Mouse (Mus musculus): ENCODE data around the gene Macrod2. TPM values are rescaled to one million over a fixed set of nuclear protein-coding genes. Genes with fewer than 3 reads are reported as not detected.

The Macrod2 gene
- total and polyA plus RNA-seq, 2 experiments from 2014 or later: 49.7 to 80.7 TPM

- Histone ChIP-seq H3K4me3 (ENCODE audit: low read depth, low read length) (no peak overlapping the region), H3K27me3 (ENCODE audit: insufficient read depth, low read length) (no peaks in the 10 kb centered on the region), H3K27ac (ENCODE audit: low read depth, low read length) (no peak overlapping the region), H3K4me1 (ENCODE audit: insufficient read depth) (no peaks in the 10 kb centered on the region), H3K9me3 (ENCODE audit: low read length) (no peaks in the 10 kb centered on the region), H3K36me3 (ENCODE audit: insufficient read depth) (no peaks in the 10 kb centered on the region), H3K9ac (no peak overlapping the region), H3K4me2 (ENCODE audit: low read depth) (no peak overlapping the region)
- TF ChIP-seq CTCF (IDR thresholded peaks at IDR 0.05; ENCODE audit: low read depth): no peak
- ATAC-seq: no peak
- no peak for DNase-seq
- 78% methylated on average over 2 of the region's 2 CpGs for WGBS
Observed at GRCm38 (mm10) chr2:140826241-140826640, 431.1 kb downstream of the Macrod2 start.

GRCm38 (mm10) chr2:140828859-140829258, 433.8 kb downstream of the Macrod2 start:
- no peak for TF ChIP-seq CTCF (IDR thresholded peaks at IDR 0.05; ENCODE audit: low read depth)
- no peaks in the 10 kb centered on the region for H3K36me3 ChIP-seq (ENCODE audit: insufficient read depth)
- H3K9me3 ChIP-seq (ENCODE audit: low read length): no peaks in the 10 kb centered on the region
- H3K4me3 ChIP-seq (ENCODE audit: low read depth, low read length): no peak overlapping the region
- ATAC-seq (no peak), DNase-seq (no peak)
- H3K27ac ChIP-seq (ENCODE audit: low read depth, low read length): no peak overlapping the region
- H3K27me3 ChIP-seq (ENCODE audit: insufficient read depth, low read length): no peaks in the 10 kb centered on the region
- no peak overlapping the region for H3K9ac ChIP-seq
- H3K4me2 ChIP-seq (ENCODE audit: low read depth): no peak overlapping the region
- WGBS: 95% methylated on average over 5 of the region's 5 CpGs
- H3K4me1 ChIP-seq (ENCODE audit: insufficient read depth): no peaks in the 10 kb centered on the region

- H3K4me3 ChIP-seq (ENCODE audit: low read depth, low read length): no peak overlapping the region
- no peak for ATAC-seq
- H3K27me3 ChIP-seq (ENCODE audit: insufficient read depth, low read length): no peaks in the 10 kb centered on the region
- H3K4me2 ChIP-seq (ENCODE audit: low read depth): no peak overlapping the region
- DNase-seq: no peak
- no peaks in the 10 kb centered on the region for H3K4me1 ChIP-seq (ENCODE audit: insufficient read depth)
- H3K9ac ChIP-seq: no peak overlapping the region
- H3K27ac ChIP-seq (ENCODE audit: low read depth, low read length): no peak overlapping the region
- no peak for TF ChIP-seq CTCF (IDR thresholded peaks at IDR 0.05; ENCODE audit: low read depth)
- WGBS: 48% methylated on average over 3 of the region's 3 CpGs
- no peaks in the 10 kb centered on the region for H3K9me3 ChIP-seq (ENCODE audit: low read length)
- no peaks in the 10 kb centered on the region for H3K36me3 ChIP-seq (ENCODE audit: insufficient read depth)
Observed at GRCm38 (mm10) chr2:140830086-140830485, 435.0 kb downstream of the Macrod2 start.

GRCm38 (mm10) chr2:140839371-140839770, 444.3 kb downstream of the Macrod2 start:
- Histone ChIP-seq H3K27me3 (ENCODE audit: insufficient read depth, low read length) (no peaks in the 10 kb centered on the region), H3K27ac (ENCODE audit: low read depth, low read length) (no peak overlapping the region), H3K36me3 (ENCODE audit: insufficient read depth) (no peaks in the 10 kb centered on the region), H3K4me3 (ENCODE audit: low read depth, low read length) (no peak overlapping the region), H3K4me1 (ENCODE audit: insufficient read depth) (peaks cover 10% of the 10 kb centered on the region), H3K9me3 (ENCODE audit: low read length) (no peaks in the 10 kb centered on the region), H3K9ac (no peak overlapping the region), H3K4me2 (ENCODE audit: low read depth) (no peak overlapping the region)
- ATAC-seq (no peak), DNase-seq (no peak)
- WGBS: 3% methylated on average over 2 of the region's 2 CpGs
- no peak for TF ChIP-seq CTCF (IDR thresholded peaks at IDR 0.05; ENCODE audit: low read depth)

- no peak overlapping the region for H3K4me3 ChIP-seq (ENCODE audit: low read depth, low read length)
- ATAC-seq (peak; percentile 82), DNase-seq (peak; percentile 84)
- peaks cover 10% of the 10 kb centered on the region for H3K4me1 ChIP-seq (ENCODE audit: insufficient read depth)
- 6% methylated on average over 3 of the region's 3 CpGs for WGBS
- TF ChIP-seq CTCF (IDR thresholded peaks at IDR 0.05; ENCODE audit: low read depth): no peak
- no peaks in the 10 kb centered on the region for H3K27me3 ChIP-seq (ENCODE audit: insufficient read depth, low read length)
- no peak overlapping the region for H3K27ac ChIP-seq (ENCODE audit: low read depth, low read length)
- H3K9me3 ChIP-seq (ENCODE audit: low read length): no peaks in the 10 kb centered on the region
- no peak overlapping the region for H3K4me2 ChIP-seq (ENCODE audit: low read depth)
- H3K36me3 ChIP-seq (ENCODE audit: insufficient read depth): no peaks in the 10 kb centered on the region
- H3K9ac ChIP-seq: no peak overlapping the region
Observed at GRCm38 (mm10) chr2:140839880-140840279, 444.8 kb downstream of the Macrod2 start.

GRCm38 (mm10) chr2:140844030-140844429, 448.9 kb downstream of the Macrod2 start:
- no peak for TF ChIP-seq CTCF (IDR thresholded peaks at IDR 0.05; ENCODE audit: low read depth)
- H3K27me3 ChIP-seq (ENCODE audit: insufficient read depth, low read length): no peaks in the 10 kb centered on the region
- ATAC-seq (no peak), DNase-seq (no peak)
- no peak overlapping the region for H3K4me2 ChIP-seq (ENCODE audit: low read depth)
- WGBS: 80% methylated on average over 5 of the region's 5 CpGs
- H3K27ac ChIP-seq (ENCODE audit: low read depth, low read length): no peak overlapping the region
- H3K36me3 ChIP-seq (ENCODE audit: insufficient read depth): no peaks in the 10 kb centered on the region
- H3K9me3 ChIP-seq (ENCODE audit: low read length): no peaks in the 10 kb centered on the region
- no peak overlapping the region for H3K4me3 ChIP-seq (ENCODE audit: low read depth, low read length)
- peaks cover 10% of the 10 kb centered on the region for H3K4me1 ChIP-seq (ENCODE audit: insufficient read depth)
- no peak overlapping the region for H3K9ac ChIP-seq

GRCm38 (mm10) chr2:140847817-140848428, 452.8 kb downstream of the Macrod2 start:
- DNase-seq (no peak), ATAC-seq (no peak)
- Histone ChIP-seq H3K27me3 (ENCODE audit: insufficient read depth, low read length) (no peaks in the 10 kb centered on the region), H3K4me2 (ENCODE audit: low read depth) (no peak overlapping the region), H3K4me1 (ENCODE audit: insufficient read depth) (no peaks in the 10 kb centered on the region), H3K4me3 (ENCODE audit: low read depth, low read length) (no peak overlapping the region), H3K9me3 (ENCODE audit: low read length) (no peaks in the 10 kb centered on the region), H3K9ac (no peak overlapping the region), H3K27ac (ENCODE audit: low read depth, low read length) (no peak overlapping the region), H3K36me3 (ENCODE audit: insufficient read depth) (no peaks in the 10 kb centered on the region)
- 93% methylated on average over 5 of the region's 5 CpGs for WGBS
- no peak for TF ChIP-seq CTCF (IDR thresholded peaks at IDR 0.05; ENCODE audit: low read depth)

All from forebrain, postnatal 0 days (tissue).